In genomic region chr4:141874111-141874600, GRCm38 (mm10) we compare ENCODE assay signal across 8 mouse cellular contexts. TPM values are rescaled to one million over a fixed set of nuclear protein-coding genes. Genes with fewer than 3 reads are reported as not detected.
A peak's percentile ranks its signal among the peaks of the same experiment; 100 is the strongest.
DNase-seq lines count a peak whose midpoint lies in the region; ATAC-seq and TF ChIP-seq lines count a peak whose summit lies in the region.

No protein-coding gene starts in this region.

- WGBS in heart, adult 2 months = 3% methylated on average over 19 of the region's 19 CpGs
- WGBS in forebrain, embryonic 12.5 days = 4% methylated on average over 19 of the region's 19 CpGs
- WGBS in liver, embryonic 11.5 days = under 1% methylated on average over 19 of the region's 19 CpGs

- H3K9me3 ChIP-seq in forebrain, embryonic 12.5 days = no peaks in the 10 kb centered on the region
- no peaks in the 10 kb centered on the region for H3K9me3 ChIP-seq in liver, embryonic 11.5 days (ENCODE audit: control insufficient read depth, low read length)

- no peak for TF ChIP-seq POLR2A in heart, adult 2 months (IDR thresholded peaks at IDR 0.05; ENCODE audit: insufficient read depth, low read depth, low read length)

- peak; percentile 1; the same call in 1 of the 2 replicates for ATAC-seq in forebrain, embryonic 12.5 days (ENCODE audit: low FRiP score)
- ATAC-seq in liver, embryonic 11.5 days (replicated peaks; ENCODE audit: low FRiP score) = no peak; the same call in 1 of the 2 replicates

- H3K9ac ChIP-seq in heart, adult 2 months (ENCODE audit: low read depth, low read length) = peak overlapping the region; percentile 98
- H3K9ac ChIP-seq in forebrain, embryonic 12.5 days = peak overlapping the region; percentile 81
- peak overlapping the region; percentile 92 for H3K9ac ChIP-seq in liver, embryonic 11.5 days (ENCODE audit: low read depth, low read length)

- H3K27ac ChIP-seq in heart, adult 2 months = peak overlapping the region; percentile 77
- H3K27ac ChIP-seq in forebrain, embryonic 12.5 days = no peak overlapping the region
- peak overlapping the region; percentile 83; the same call in 1 of the 2 replicates for H3K27ac ChIP-seq in liver, embryonic 11.5 days (ENCODE audit: low read depth, low read length)

- peak overlapping the region; percentile 79 for H3ac ChIP-seq in C2C12 (ENCODE audit: control insufficient read depth, insufficient read length, low read depth)

- peak overlapping the region; percentile 94 for H3K4me2 ChIP-seq in forebrain, embryonic 12.5 days
- peak overlapping the region; percentile 97 for H3K4me2 ChIP-seq in liver, embryonic 11.5 days

- DNase-seq in heart, adult 2 months = no peak
- DNase-seq in heart, adult 18-20 months = no peak
- no peak for DNase-seq in liver, embryonic 11.5 days (ENCODE audit: low spot score)
- DNase-seq in left cerebral cortex, adult 11 months (ENCODE audit: low spot score) = no peak
- DNase-seq in cerebellum, adult 9-11 months = no peak
- DNase-seq in adrenal gland, adult 18-20 months (ENCODE audit: low spot score in 2 of 2) = no peak

- peak overlapping the region; percentile 76 for H3K4me3 ChIP-seq in heart, adult 2 months
- peak overlapping the region; percentile 57 for H3K4me3 ChIP-seq in C2C12 (ENCODE audit: insufficient read depth, poor library complexity, severe bottlenecking)
- H3K4me3 ChIP-seq in forebrain, embryonic 12.5 days (replicated peaks) = peak overlapping the region; percentile 78
- H3K4me3 ChIP-seq in liver, embryonic 11.5 days (ENCODE audit: low read depth, low read length) = peak overlapping the region; percentile 88

- H3K79me2 ChIP-seq in heart, adult 2 months (replicated peaks; ENCODE audit: control insufficient read depth, insufficient read depth, low read length) = no peaks in the 10 kb centered on the region; the same call in 1 of the 2 replicates
- peaks cover 27% of the 10 kb centered on the region for H3K79me2 ChIP-seq in C2C12 (ENCODE audit: control insufficient read depth, insufficient read depth)

- H3K36me3 ChIP-seq in heart, adult 2 months (ENCODE audit: control insufficient read depth, insufficient read depth, low read length) = no peaks in the 10 kb centered on the region
- H3K36me3 ChIP-seq in C2C12 (ENCODE audit: control insufficient read depth, insufficient read depth) = no peaks in the 10 kb centered on the region
- H3K36me3 ChIP-seq in forebrain, embryonic 12.5 days (replicated peaks) = no peaks in the 10 kb centered on the region
- H3K36me3 ChIP-seq in liver, embryonic 11.5 days (ENCODE audit: control insufficient read depth, insufficient read depth, low read length) = no peaks in the 10 kb centered on the region

- no peaks in the 10 kb centered on the region for H3K27me3 ChIP-seq in heart, adult 2 months (ENCODE audit: control insufficient read depth, insufficient read depth, low read length)
- peaks cover 4% of the 10 kb centered on the region for H3K27me3 ChIP-seq in C2C12 (ENCODE audit: control insufficient read depth, insufficient read depth, insufficient read length)
- peaks cover 10% of the 10 kb centered on the region for H3K27me3 ChIP-seq in forebrain, embryonic 12.5 days
- peaks cover 2% of the 10 kb centered on the region; the same call in 1 of the 2 replicates for H3K27me3 ChIP-seq in liver, embryonic 11.5 days (replicated peaks; ENCODE audit: control insufficient read depth, insufficient read depth, low read length)

- H3K79me3 ChIP-seq in C2C12 (ENCODE audit: low read depth) = peaks cover 7% of the 10 kb centered on the region

- intact Hi-C loops in heart, adult 2 months (cut with DNase I) = loop anchor here (5.0 kb wide), 1 partner anchor 83 kb away; no protein-coding TSS in a partner anchor

- TF ChIP-seq EP300 in heart, adult 2 months (IDR thresholded peaks at IDR 0.05; ENCODE audit: insufficient read depth, low read depth, low read length) = no peak

- TF ChIP-seq CTCF in heart, adult 2 months (IDR thresholded peaks at IDR 0.05) = no peak
- no peak for TF ChIP-seq CTCF in C2C12 (IDR thresholded peaks at IDR 0.05; ENCODE audit: control insufficient read depth, insufficient read depth, insufficient read length)

- H3K4me1 ChIP-seq in heart, adult 2 months (ENCODE audit: control insufficient read depth, insufficient read depth, low read length) = peaks cover 10% of the 10 kb centered on the region
- peaks cover 56% of the 10 kb centered on the region for H3K4me1 ChIP-seq in forebrain, embryonic 12.5 days
- H3K4me1 ChIP-seq in liver, embryonic 11.5 days (replicated peaks; ENCODE audit: control insufficient read depth, insufficient read depth, low read length) = peaks cover 35% of the 10 kb centered on the region

TF ChIP-seq in C2C12, 6 proteins besides CTCF, POLR2A, EP300 and RAD21:
- TF ChIP-seq CEBPB (IDR thresholded peaks at IDR 0.05; ENCODE audit: low read depth) (no peak), MYOG (IDR thresholded peaks at IDR 0.05; ENCODE audit: control insufficient read depth, extremely low read depth, insufficient read length) (no peak), USF1 (IDR thresholded peaks at IDR 0.05; ENCODE audit: low read depth) (no peak), MYOD1 (IDR thresholded peaks at IDR 0.05; ENCODE audit: control insufficient read depth, insufficient read length, low read depth) (no peak), MAX (IDR thresholded peaks at IDR 0.05) (no peak), FOSL1 (IDR thresholded peaks at IDR 0.05; ENCODE audit: insufficient read depth, low read length, poor library complexity, severe bottlenecking) (no peak)

RNA-seq across cellular contexts. Expression of gene Efhd2, which starts 0.6 kb away (rescaled TPM):
- 10 to 100 TPM; 19.4 to 21.2 TPM for total RNA-seq in heart, adult 2 months (2021)
- polyA plus RNA-seq in heart, adult 2 months (2012; rRNA removed) = 28.4 and 33.0 TPM in 2 replicates
- 10 to 100 TPM; 21.7 to 22.8 TPM for total RNA-seq in heart, adult 18-20 months (2021)
- 45.1 TPM for polyA plus RNA-seq in C2C12 (2012; fragmentation: generic; extraction: Trizol)
- 75.3 and 90.6 TPM in 2 replicates for polyA plus RNA-seq in forebrain, embryonic 12.5 days (2016; fragmentation: Nextera tagmentation; extraction: Ambion mirVana)
- polyA plus RNA-seq in liver, embryonic 11.5 days (2014; fragmentation: Nextera tagmentation; extraction: Ambion mirVana) = 62.1 and 69.1 TPM in 2 replicates
- 10 to 100 TPM; 26.3 to 28.4 TPM for total RNA-seq in adrenal gland, adult 18-20 months (2021)

RNA-seq across cellular contexts. Expression of gene Ctrc, which starts 28.0 kb away (rescaled TPM):
- not detected for total RNA-seq in heart, adult 2 months (2021)
- not detected in 2 replicates for polyA plus RNA-seq in heart, adult 2 months (2012; rRNA removed)
- not detected for total RNA-seq in heart, adult 18-20 months (2021)
- not detected for polyA plus RNA-seq in C2C12 (2012; fragmentation: generic; extraction: Trizol)
- polyA plus RNA-seq in forebrain, embryonic 12.5 days (2016; fragmentation: Nextera tagmentation; extraction: Ambion mirVana) = not detected in 2 replicates
- polyA plus RNA-seq in liver, embryonic 11.5 days (2014; fragmentation: Nextera tagmentation; extraction: Ambion mirVana) = not detected in 2 replicates
- total RNA-seq in adrenal gland, adult 18-20 months (2021) = not detected

RNA-seq across cellular contexts. Expression of gene Cela2a, which starts 48.2 kb away (rescaled TPM):
- not detected for total RNA-seq in heart, adult 2 months (2021)
- 0.26 and 0.62 TPM in 2 replicates for polyA plus RNA-seq in heart, adult 2 months (2012; rRNA removed)
- not detected for total RNA-seq in heart, adult 18-20 months (2021)
- not detected for polyA plus RNA-seq in C2C12 (2012; fragmentation: generic; extraction: Trizol)
- not detected in 2 replicates for polyA plus RNA-seq in forebrain, embryonic 12.5 days (2016; fragmentation: Nextera tagmentation; extraction: Ambion mirVana)
- polyA plus RNA-seq in liver, embryonic 11.5 days (2014; fragmentation: Nextera tagmentation; extraction: Ambion mirVana) = not detected in 2 replicates
- not detected for total RNA-seq in adrenal gland, adult 18-20 months (2021)
